Comparison of ENCODE assay signal across 15 mouse cellular contexts in the genomic region with DNA sequence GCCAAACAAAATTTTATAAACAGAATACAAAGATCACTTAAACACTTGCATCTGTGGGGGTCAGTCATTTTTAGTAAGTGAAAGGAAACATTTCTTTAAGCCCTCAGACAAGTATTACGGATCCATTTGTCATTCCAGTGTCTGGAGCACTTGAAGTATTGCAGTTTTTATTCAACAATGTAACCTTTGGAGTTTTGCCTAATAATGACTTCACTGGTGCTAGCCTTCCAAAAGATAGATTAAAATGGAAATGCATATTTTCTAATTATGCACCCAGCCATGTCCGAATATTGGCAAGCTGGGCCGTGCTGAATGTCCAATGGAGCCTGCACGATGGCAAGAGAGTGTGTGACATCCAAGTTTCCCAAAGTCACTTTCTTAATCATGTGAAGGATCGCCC.
"Had no signal": no experiment of that assay in that cellular context is flagged by ENCODE, and none has a peak within 500 bp of the region (broad histone marks: within the 10 kb centered on the region; RNA-seq: fewer than 3 reads in every experiment).

No protein-coding gene starts in this region.

- H3K4me2 ChIP-seq: liver, embryonic 11.5 days; liver, embryonic 15.5 days; midbrain, embryonic 11.5 days; midbrain, embryonic 15.5 days had no signal

- H3K27ac ChIP-seq: layer of hippocampus, adult 2 months; liver, embryonic 15.5 days; macrophage; midbrain, embryonic 15.5 days; neural tube, embryonic 12.5 days had no signal

- H3K9me3 ChIP-seq: liver, embryonic 15.5 days; midbrain, embryonic 15.5 days; neural tube, embryonic 12.5 days had no signal

- H3K4me1 ChIP-seq: liver, embryonic 15.5 days; midbrain, embryonic 15.5 days had no signal

- H3K4me3 ChIP-seq: layer of hippocampus, adult 2 months; liver, embryonic 15.5 days; megakaryocyte, embryonic 14.5 days; midbrain, embryonic 15.5 days; neural tube, embryonic 12.5 days had no signal

- H3K9ac ChIP-seq: liver, embryonic 15.5 days; midbrain, embryonic 15.5 days; neural tube, embryonic 12.5 days had no signal

- DNase-seq: kidney, adult 18-20 months; kidney, postnatal 36 days; lung, adult 2 months; lung, postnatal 14 days; right cerebral cortex, adult 18-20 months; right cerebral cortex, postnatal 25 days; thymus, postnatal 36 days had no signal

- ATAC-seq: midbrain, embryonic 15.5 days had no signal

- H3K36me3 ChIP-seq: liver, embryonic 15.5 days; midbrain, embryonic 15.5 days; neural tube, embryonic 12.5 days had no signal

- H3K27me3 ChIP-seq: liver, embryonic 15.5 days; midbrain, embryonic 15.5 days; neural tube, embryonic 12.5 days had no signal
